Mouse (Mus musculus) heart, embryonic 11.5 days (tissue): ENCODE measurements around the gene Traf3. TPM values are rescaled to one million over a fixed set of nuclear protein-coding genes. Genes with fewer than 3 reads are reported as not detected.

Source experiments
- ATAC-seq: fragments of 200-750 bp; cut with Nextera tagmentation; replicated peaks from 2 replicates; pipeline ENCODE4 v1.8.0; 2017; ENCODE audit warnings: moderate library complexity; ENCODE audit not compliant: insufficient number of reproducible peaks, low FRiP score, low TSS enrichment
- H3K27ac ChIP-seq: fragments of 300-500 bp; sonication (generic); 2 replicates; pipeline ENCODE4 v1.5.1; 2014; ENCODE audit warnings: mild to moderate bottlenecking, low read depth, low read length
- H3K27me3 ChIP-seq: fragments of 300-500 bp; sonication (generic); 2 replicates; pipeline ENCODE4 v1.6.1; 2014; ENCODE audit warnings: mild to moderate bottlenecking, low read length, mixed read lengths; ENCODE audit not compliant: control insufficient read depth, insufficient read depth
- H3K36me3 ChIP-seq: fragments of 300-500 bp; sonication (generic); 2 replicates; pipeline ENCODE4 v1.6.1; 2014; ENCODE audit warnings: mild to moderate bottlenecking, low read length, moderate library complexity, mixed read lengths; ENCODE audit not compliant: control insufficient read depth, insufficient read depth
- H3K4me1 ChIP-seq: fragments of 300-500 bp; sonication (generic); 2 replicates; pipeline ENCODE4 v1.6.1; 2014; ENCODE audit warnings: low read length; ENCODE audit not compliant: control insufficient read depth, insufficient read depth
- H3K4me2 ChIP-seq: fragments of 300-500 bp; sonication (generic); 2 replicates; pipeline ENCODE4 v1.6.1; 2014; ENCODE audit warnings: mild to moderate bottlenecking, moderate library complexity
- H3K4me3 ChIP-seq: fragments of 300-500 bp; sonication (generic); 2 replicates; pipeline ENCODE4 v1.5.1; 2014; ENCODE audit warnings: low read depth, low read length
- H3K9ac ChIP-seq: fragments of 300-500 bp; sonication (generic); 2 replicates; pipeline ENCODE4 v1.6.1; 2014; ENCODE audit warnings: mild to moderate bottlenecking, low read depth, low read length, moderate library complexity
- H3K9me3 ChIP-seq: fragments of 300-500 bp; sonication (generic); replicated peaks from 2 replicates; pipeline ENCODE4 v1.6.1; 2016; ENCODE audit warnings: low read length; ENCODE audit not compliant: control insufficient read depth
- WGBS: fragments of 180-500 bp; shearing (Covaris S2); extraction: QIAGEN DNeasy Blood & Tissue Kit; methylation state at CpG from one replicate; pipeline ENCODE4 v1.1.7; 2014; ENCODE audit not compliant: insufficient replicate concordance; 5-methylcytosine and 5-hydroxymethylcytosine counted together
- polyA plus RNA-seq: library from polyadenylated mRNA; unstranded; fragments of >200 nt; fragmentation: Nextera tagmentation; extraction: Ambion mirVana; gene quantifications from 2 replicates; pipeline ENCODE4 v1.2.1, GENCODE M21; 2014

Traf3 gene
- polyA plus RNA-seq, 1 experiment from 2014 or later: 6.9 TPM

DNA sequence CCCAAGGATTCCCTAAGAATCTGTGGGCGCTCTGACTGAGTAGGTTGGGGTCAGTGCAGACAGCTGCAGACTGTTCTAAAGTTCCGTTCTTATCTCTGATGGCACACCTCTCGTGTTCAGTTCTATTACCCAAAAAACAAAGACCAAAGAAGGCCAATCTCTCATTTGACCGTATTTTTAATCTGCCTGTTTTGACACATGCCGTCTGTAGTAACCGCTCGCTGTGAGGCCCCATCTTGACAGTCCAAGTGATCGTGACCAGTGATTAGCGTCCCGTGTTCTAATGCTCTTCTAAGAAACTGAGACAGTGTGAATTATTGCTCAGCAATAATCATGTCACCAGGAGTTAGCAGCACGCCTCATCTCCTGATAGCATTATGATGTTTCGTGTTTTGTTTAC lies 100.4 kb downstream of the Traf3 start:
- no peak overlapping the region for H3K27ac ChIP-seq

DNA sequence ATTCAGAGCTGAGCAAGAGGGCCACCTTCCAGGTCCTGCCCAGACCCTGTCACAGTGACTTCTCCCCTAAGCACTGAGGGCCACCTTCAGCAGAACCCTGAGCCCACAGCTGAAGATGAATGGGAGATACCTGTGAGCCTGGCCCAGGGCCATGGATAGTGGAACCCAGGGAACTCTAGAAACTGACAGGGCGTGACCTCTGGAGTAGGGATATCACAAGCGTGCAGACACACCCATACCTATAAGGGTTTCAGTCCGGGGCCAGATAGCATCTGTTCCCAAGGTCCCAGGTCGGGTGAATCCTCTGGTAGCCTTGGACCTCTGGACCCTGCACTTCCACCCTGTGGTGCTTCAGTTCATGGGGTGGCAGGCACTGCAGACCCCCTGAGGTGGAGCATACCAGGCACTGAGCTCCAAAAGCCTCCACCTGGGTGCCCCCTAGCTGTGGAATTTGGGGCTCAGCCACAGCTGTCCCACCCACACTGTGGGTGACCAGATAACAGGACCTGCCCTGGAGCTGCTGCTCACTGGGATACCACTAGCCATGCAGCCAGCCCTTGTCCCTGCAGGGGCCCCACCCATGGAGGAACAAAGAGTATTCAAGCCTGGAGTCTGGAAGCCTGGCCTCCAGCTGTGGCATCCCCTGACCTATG lies 101.6 kb downstream of the Traf3 start:
- 55% methylated on average over 4 of the region's 4 CpGs for WGBS
- peaks cover 42% of the 10 kb centered on the region for H3K27me3 ChIP-seq
- ATAC-seq: no peak
- H3K27ac ChIP-seq: no peak overlapping the region
- H3K4me2 ChIP-seq: no peak overlapping the region
- peaks cover 2% of the 10 kb centered on the region; the same call in 1 of the 2 replicates for H3K4me1 ChIP-seq
- H3K4me3 ChIP-seq: no peak overlapping the region
- H3K36me3 ChIP-seq: no peaks in the 10 kb centered on the region
- no peaks in the 10 kb centered on the region for H3K9me3 ChIP-seq
- H3K9ac ChIP-seq: no peak overlapping the region

More for the DNA sequence above, 100.4 kb downstream of the Traf3 start:
- H3K4me2 ChIP-seq: no peak overlapping the region
- H3K9ac ChIP-seq: no peak overlapping the region
- no peak for ATAC-seq
- H3K27me3 ChIP-seq: peaks cover 30% of the 10 kb centered on the region
- peaks cover 2% of the 10 kb centered on the region; the same call in 1 of the 2 replicates for H3K4me1 ChIP-seq
- WGBS: 79% methylated on average over 12 of the region's 12 CpGs
- no peaks in the 10 kb centered on the region for H3K9me3 ChIP-seq
- no peaks in the 10 kb centered on the region for H3K36me3 ChIP-seq
- no peak overlapping the region for H3K4me3 ChIP-seq

DNA sequence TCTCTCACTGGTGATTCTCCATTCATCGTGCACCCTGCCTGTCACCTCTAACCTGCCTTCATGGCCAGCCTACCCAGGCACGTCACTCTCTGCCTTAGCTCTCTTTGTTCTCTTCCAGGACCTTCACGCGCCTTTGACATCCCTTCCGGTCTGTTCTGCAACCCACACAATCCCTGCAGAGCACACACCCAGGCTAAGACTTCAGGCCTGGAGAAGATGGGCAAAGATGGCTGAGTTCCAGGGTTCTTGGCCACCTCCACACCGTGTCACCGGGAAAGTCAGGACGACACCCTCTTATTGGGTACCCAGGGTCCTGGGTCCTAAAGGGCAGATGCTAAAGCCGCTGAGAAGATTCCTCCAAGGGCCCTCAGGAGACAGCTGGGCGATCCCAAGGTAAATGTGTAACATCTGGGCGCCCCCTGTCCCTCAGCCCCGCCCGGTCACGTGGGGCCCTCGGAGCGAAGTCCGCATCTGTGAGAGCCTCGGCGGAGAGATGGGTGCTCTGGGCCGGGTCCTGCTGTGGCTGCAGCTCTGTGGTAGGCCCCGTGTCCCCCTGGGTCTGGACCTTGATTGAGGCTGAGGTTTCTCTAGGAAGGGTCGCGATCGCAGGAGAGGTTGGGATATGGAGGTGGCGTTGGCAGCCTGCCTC lies 104.6 kb downstream of the Traf3 start, which contains the start of gene Amn:
Gene Amn, plus strand, starts transcription at position 467 of the 649 bp plus-strand sequence.
- Histone ChIP-seq H3K4me1 (peaks cover 17% of the 10 kb centered on the region), H3K9me3 (no peaks in the 10 kb centered on the region), H3K4me3 (peak within 1 kb of the TSS; percentile 14; the same call in 1 of the 2 replicates), H3K9ac (no peak within 1 kb of the TSS), H3K4me2 (peak within 1 kb of the TSS; percentile 41), H3K27me3 (peaks cover 71% of the 10 kb centered on the region), H3K36me3 (no peaks in the 10 kb centered on the region), H3K27ac (no peak within 1 kb of the TSS)
- no peak for ATAC-seq
- 23% methylated on average over 25 of the region's 25 CpGs for WGBS

DNA sequence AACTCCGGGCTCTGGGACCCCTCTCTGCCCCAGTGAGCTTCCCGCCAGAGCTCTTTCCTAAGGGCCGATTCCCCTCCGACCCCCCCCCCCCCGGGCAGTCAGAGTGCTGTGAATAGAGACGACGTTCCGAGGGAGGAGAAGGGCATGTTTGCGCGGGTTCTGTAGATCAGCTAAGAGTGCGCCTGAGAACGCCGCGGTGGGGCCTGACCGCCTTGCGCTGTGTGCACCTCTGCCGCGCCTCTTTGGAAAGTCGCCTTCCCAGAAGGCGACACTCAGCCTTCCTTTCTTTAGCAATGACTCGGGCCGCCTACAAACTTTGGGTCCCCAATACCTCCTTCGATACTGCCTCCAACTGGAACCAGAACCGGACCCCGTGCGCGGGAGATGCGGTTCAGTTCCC lies 105.2 kb downstream of the Traf3 start:
- no peak for ATAC-seq
- 6% methylated on average over 24 of the region's 28 CpGs for WGBS
- Histone ChIP-seq H3K9ac (no peak overlapping the region), H3K4me1 (peaks cover 17% of the 10 kb centered on the region), H3K27me3 (peaks cover 78% of the 10 kb centered on the region), H3K9me3 (no peaks in the 10 kb centered on the region), H3K36me3 (no peaks in the 10 kb centered on the region), H3K4me3 (peak overlapping the region; percentile 11; the same call in 1 of the 2 replicates), H3K27ac (no peak overlapping the region), H3K4me2 (peak overlapping the region; percentile 41)

DNA sequence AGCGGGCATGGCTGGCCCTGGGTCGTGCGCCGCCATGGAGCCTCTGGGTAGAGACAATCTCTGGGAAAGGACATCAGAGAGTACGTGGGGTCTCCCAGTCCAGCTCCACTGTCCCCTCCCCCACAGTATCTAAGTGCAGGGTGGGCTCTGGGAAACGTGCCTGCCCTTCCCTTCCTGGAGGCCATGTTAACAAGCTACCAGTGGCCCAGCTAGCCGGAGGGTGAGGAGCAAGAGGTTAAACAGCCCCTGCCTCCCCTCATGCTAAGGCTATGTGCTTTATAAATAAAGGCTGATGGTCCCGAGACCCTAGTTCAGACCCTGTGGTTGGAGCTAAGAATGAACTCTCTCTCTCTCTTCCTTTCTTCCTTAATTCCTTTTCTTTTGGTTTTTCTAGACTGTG lies 105.8 kb downstream of the Traf3 start:
- H3K4me3 ChIP-seq: peak overlapping the region; percentile 11; the same call in 1 of the 2 replicates
- no peak for ATAC-seq
- H3K9ac ChIP-seq: no peak overlapping the region
- H3K36me3 ChIP-seq: no peaks in the 10 kb centered on the region
- peaks cover 17% of the 10 kb centered on the region for H3K4me1 ChIP-seq
- peaks cover 84% of the 10 kb centered on the region for H3K27me3 ChIP-seq
- H3K27ac ChIP-seq: no peak overlapping the region
- H3K4me2 ChIP-seq: peak overlapping the region; percentile 41
- no peaks in the 10 kb centered on the region for H3K9me3 ChIP-seq
- WGBS: 18% methylated on average over 8 of the region's 8 CpGs

DNA sequence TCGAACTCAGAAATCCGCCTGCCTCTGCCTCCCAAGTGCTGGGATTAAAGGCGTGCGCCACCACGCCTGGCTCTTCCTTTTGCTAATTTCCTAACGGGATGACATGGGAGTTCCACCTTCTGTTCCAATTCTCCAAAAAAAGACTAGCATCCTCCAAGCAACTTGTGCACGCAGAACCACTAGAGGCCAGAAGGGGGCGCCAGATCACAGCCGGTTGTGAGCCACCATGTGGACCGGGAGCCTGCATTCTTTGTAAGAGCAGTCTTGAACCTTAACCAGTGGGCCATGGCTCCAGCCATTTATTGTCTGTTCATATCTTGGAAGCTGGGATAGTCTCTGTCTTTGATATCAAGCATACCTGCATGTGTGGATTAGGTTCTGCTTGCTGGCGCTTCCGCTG lies 106.2 kb downstream of the Traf3 start:
- H3K36me3 ChIP-seq: no peaks in the 10 kb centered on the region
- H3K4me1 ChIP-seq: peaks cover 17% of the 10 kb centered on the region
- no peak overlapping the region for H3K4me3 ChIP-seq
- no peak overlapping the region for H3K9ac ChIP-seq
- H3K27ac ChIP-seq: no peak overlapping the region
- H3K4me2 ChIP-seq: no peak overlapping the region
- WGBS: 18% methylated on average over 12 of the region's 12 CpGs
- peaks cover 88% of the 10 kb centered on the region for H3K27me3 ChIP-seq
- H3K9me3 ChIP-seq: no peaks in the 10 kb centered on the region
- ATAC-seq: no peak

DNA sequence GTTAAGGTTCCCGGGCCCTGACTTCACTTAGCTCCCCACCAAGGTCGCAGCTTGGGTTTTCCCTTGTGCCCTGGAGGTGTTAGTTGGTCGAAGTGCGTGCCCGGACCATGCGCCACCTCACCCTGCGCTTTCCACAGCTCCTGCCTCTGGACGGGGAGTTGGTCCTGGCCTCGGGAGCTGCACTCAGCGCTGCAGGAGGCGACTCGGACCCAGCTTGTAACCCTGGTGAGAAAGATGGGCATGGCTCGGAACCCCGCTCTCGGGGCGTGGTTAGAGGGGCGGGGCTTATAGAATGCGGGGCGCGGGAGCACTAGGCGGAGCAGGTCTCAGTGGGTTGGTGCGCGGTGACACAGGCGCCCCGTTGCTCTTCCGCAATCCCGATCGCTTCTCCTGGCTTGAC lies 107.8 kb downstream of the Traf3 start:
- peaks cover 17% of the 10 kb centered on the region for H3K4me1 ChIP-seq
- H3K4me3 ChIP-seq: peak overlapping the region; percentile 46
- H3K27me3 ChIP-seq: peaks cover 84% of the 10 kb centered on the region
- H3K9ac ChIP-seq: no peak overlapping the region
- ATAC-seq: no peak
- H3K27ac ChIP-seq: no peak overlapping the region
- H3K36me3 ChIP-seq: no peaks in the 10 kb centered on the region
- 5% methylated on average over 24 of the region's 28 CpGs for WGBS
- peak overlapping the region; percentile 88 for H3K4me2 ChIP-seq
- no peaks in the 10 kb centered on the region for H3K9me3 ChIP-seq

DNA sequence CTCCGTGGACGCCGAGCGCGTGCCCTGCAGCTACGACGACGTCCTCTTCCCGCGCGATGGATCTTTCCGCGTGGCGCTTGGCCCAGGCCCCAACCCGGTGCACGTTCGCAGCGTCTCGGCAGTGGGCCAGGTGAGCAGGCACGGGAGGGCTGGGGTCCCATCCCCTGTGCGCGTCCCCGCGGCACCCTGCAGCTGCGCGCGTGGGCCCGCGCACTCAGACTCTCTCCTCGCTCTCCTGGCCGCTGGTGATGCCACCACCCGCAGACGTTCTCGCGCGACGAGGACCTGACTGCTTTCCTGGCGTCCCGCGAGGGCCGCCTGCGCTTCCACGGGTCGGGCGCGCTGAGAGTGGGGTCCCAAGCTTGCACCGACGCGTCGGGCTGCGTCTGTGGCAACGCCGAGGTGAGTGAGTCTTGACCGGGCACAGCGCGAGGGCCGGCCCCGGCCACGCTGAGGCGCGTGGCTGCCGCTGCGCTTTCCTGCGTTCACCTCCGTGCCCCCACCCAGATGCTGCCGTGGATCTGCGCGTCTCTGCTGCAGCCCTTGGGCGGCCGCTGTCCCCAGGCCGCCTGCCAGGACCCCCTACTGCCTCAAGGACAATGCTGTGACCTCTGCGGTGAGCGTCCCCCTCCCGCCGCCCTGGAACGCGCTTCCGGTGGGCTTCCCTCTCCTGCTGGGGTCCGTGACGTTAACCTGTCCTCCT lies 108.4 kb downstream of the Traf3 start:
- no peak for ATAC-seq

More for the DNA sequence above, 108.4 kb downstream of the Traf3 start:
- H3K36me3 ChIP-seq: no peaks in the 10 kb centered on the region
- peak overlapping the region; percentile 56 for H3K9ac ChIP-seq
- no peaks in the 10 kb centered on the region for H3K9me3 ChIP-seq
- H3K4me3 ChIP-seq: peak overlapping the region; percentile 46
- H3K4me1 ChIP-seq: peaks cover 17% of the 10 kb centered on the region
- H3K27me3 ChIP-seq: peaks cover 78% of the 10 kb centered on the region
- no peak overlapping the region for H3K27ac ChIP-seq
- H3K4me2 ChIP-seq: peak overlapping the region; percentile 88
- WGBS: 2% methylated on average over 80 of the region's 80 CpGs
